Mouse (Mus musculus) forebrain, embryonic 14.5 days (tissue): ENCODE results near the gene Gm49601. TPM values are rescaled to one million over a fixed set of nuclear protein-coding genes. Genes with fewer than 3 reads are reported as not detected.
A peak's percentile ranks its signal among the peaks of the same experiment; 100 is the strongest.

ENCODE experiments used
- ATAC-seq: fragments of 200-750 bp; cut with Nextera tagmentation; 2 replicates; pipeline ENCODE4 v1.8.0; 2017; ENCODE audit warnings: mild to moderate bottlenecking, moderate library complexity
- DNase-seq: peaks from one replicate; pipeline ENCODE4 v3.0.0-alpha.2; 2015; ENCODE audit warnings: low spot score
- H3K27ac ChIP-seq: fragments of 300-500 bp; sonication (generic); 2 replicates; pipeline ENCODE4 v1.5.1; 2014; ENCODE audit warnings: low read depth, mild to moderate bottlenecking, control low read depth, low read length, moderate library complexity
- H3K27me3 ChIP-seq: fragments of 300-500 bp; sonication (generic); replicated peaks from 2 replicates; pipeline ENCODE4 v1.6.1; 2014; ENCODE audit warnings: low read length, control low read depth, mixed read lengths; ENCODE audit not compliant: control insufficient read depth, insufficient read depth
- H3K36me3 ChIP-seq: fragments of 300-500 bp; sonication (generic); 2 replicates; pipeline ENCODE4 v1.6.1; 2014; ENCODE audit warnings: low read length, control low read depth; ENCODE audit not compliant: control insufficient read depth, insufficient read depth
- H3K4me1 ChIP-seq: fragments of 300-500 bp; sonication (generic); 2 replicates; pipeline ENCODE4 v1.6.1; 2014; ENCODE audit warnings: antibody characterized with exemption, low read length, control low read depth; ENCODE audit not compliant: control insufficient read depth, insufficient read depth
- H3K4me2 ChIP-seq: fragments of 300-500 bp; sonication (generic); 2 replicates; pipeline ENCODE4 v1.6.1; 2014; ENCODE audit warnings: mild to moderate bottlenecking, control low read depth, low read length
- H3K4me3 ChIP-seq: fragments of 300-500 bp; sonication (generic); 2 replicates; pipeline ENCODE4 v1.5.1; 2014; ENCODE audit warnings: low read depth, low read length, control low read depth
- H3K9ac ChIP-seq: fragments of 300-500 bp; sonication (generic); 2 replicates; pipeline ENCODE4 v1.6.1; 2014; ENCODE audit warnings: mild to moderate bottlenecking, low read length, control low read depth, moderate library complexity
- H3K9me3 ChIP-seq: fragments of 300-500 bp; sonication (generic); replicated peaks from 2 replicates; pipeline ENCODE4 v1.6.1; 2016; ENCODE audit warnings: low read length, control low read depth, mixed read lengths; ENCODE audit not compliant: control insufficient read depth
- WGBS: fragments of 180-500 bp; shearing (Covaris S2); extraction: QIAGEN DNeasy Blood & Tissue Kit; methylation state at CpG from one replicate; pipeline ENCODE4 v1.1.7; 2014; 5-methylcytosine and 5-hydroxymethylcytosine counted together
- polyA plus RNA-seq: library from polyadenylated mRNA; unstranded; fragments of >200 nt; fragmentation: Nextera tagmentation; extraction: Ambion mirVana; gene quantifications from 2 replicates; pipeline ENCODE4 v1.2.1, GENCODE M21; 2014

Gm49601 gene
- polyA plus RNA-seq, 1 experiment from 2014 or later: 5.7 TPM

DNA sequence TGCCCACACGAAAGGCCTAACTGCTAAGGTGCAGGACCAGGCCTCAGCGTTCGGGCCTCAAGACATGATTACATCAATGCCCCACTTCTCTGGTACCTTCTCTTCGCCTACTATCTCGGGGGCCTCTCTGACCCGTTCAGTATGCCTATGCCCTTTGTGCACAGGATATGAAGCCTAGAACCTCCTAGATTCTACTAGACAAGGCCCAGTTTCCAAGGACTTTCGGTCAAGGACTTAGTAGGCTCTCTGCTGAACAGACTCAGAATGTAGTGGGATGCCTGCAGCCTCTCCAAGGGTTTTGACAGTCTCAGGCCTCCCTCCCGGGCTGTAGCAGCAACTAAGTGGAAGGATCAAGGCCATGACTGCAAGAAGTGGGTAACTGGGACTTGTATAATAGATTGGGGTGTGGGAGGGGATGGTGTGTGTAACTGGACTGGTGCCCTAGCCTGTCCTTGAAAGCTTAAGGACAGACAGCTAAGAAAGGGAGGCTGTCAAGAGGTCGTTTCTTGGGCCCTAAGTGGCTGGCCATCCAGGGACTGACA lies 37.1 kb downstream of the Gm49601 start:
- no peak overlapping the region for H3K27ac ChIP-seq
- no peak for ATAC-seq
- H3K36me3 ChIP-seq: no peaks in the 10 kb centered on the region
- no peaks in the 10 kb centered on the region for H3K9me3 ChIP-seq
- H3K27me3 ChIP-seq: peaks cover 89% of the 10 kb centered on the region
- H3K9ac ChIP-seq: no peak overlapping the region
- H3K4me1 ChIP-seq: peaks cover 6% of the 10 kb centered on the region
- H3K4me2 ChIP-seq: no peak overlapping the region
- WGBS: 5% methylated on average over 9 of the region's 9 CpGs
- no peak overlapping the region for H3K4me3 ChIP-seq
- DNase-seq: no peak

DNA sequence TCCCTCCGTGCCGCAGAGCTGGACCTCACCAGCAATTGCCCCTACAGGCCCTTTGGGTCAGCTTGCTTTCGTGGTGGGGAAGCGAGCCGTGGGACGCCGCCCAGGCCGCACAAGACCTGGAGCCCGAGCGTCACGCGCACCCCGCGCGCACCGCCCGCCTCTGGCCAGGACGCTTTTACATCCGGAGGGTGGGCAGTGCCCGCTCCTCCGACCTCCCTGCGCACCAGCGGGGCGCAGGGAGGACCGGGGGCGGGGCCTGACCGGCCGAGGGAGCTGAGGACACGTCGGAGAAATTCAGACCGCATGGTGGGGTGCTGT lies 37.5 kb downstream of the Gm49601 start:
- 3% methylated on average over 28 of the region's 31 CpGs for WGBS
- H3K4me3 ChIP-seq: no peak overlapping the region
- ATAC-seq: no peak
- no peaks in the 10 kb centered on the region for H3K36me3 ChIP-seq
- H3K27ac ChIP-seq: no peak overlapping the region
- H3K4me1 ChIP-seq: peaks cover 6% of the 10 kb centered on the region
- H3K9me3 ChIP-seq: no peaks in the 10 kb centered on the region
- H3K9ac ChIP-seq: no peak overlapping the region
- H3K27me3 ChIP-seq: peaks cover 93% of the 10 kb centered on the region
- DNase-seq: no peak
- no peak overlapping the region for H3K4me2 ChIP-seq

DNA sequence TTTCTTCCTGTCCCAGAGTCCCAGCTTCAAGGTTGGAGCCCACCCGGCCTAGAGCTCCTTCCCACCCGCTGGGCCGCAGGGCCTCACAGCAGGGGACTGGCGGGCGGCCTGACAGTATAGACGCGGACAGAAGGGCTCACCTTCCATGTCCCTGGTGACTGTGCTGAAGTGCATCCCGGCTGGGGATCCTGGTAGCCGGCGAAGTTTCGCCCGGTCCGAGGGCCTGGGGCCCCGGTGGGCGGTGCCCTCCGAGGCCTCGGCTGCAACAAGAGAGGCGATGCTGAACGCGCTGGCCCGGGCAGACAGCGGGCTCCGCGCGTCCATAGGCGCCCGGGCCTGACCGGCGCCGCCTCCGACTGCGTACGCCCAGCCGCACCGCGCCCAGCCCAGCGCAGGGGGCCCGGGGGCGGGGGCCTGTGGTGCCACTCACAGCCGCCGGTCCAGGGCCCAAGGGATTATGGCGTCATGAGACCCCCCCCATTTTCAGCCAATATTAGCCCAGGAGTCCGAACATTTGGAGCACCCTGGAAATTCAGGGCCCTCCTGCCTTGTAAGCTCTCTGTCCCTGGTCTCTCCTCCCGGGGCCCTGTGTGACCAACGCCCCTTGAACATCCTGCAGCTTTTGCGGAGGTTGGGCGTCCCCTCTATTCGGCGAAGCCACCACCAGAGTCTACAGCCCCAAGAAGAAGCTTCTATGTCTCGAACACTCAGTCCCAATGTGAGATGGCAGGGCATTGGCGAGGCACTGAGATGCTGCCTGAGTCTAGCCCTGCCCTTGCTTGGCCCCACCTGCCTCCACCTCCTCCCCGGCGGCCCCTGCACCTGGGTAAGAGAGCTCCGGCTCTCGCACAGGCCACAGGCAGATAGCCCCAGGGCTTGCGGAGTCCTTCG lies 38.1 kb downstream of the Gm49601 start:
- WGBS: under 1% methylated on average over 54 of the region's 57 CpGs
- ATAC-seq: no peak
- H3K27ac ChIP-seq: no peak overlapping the region

DNA sequence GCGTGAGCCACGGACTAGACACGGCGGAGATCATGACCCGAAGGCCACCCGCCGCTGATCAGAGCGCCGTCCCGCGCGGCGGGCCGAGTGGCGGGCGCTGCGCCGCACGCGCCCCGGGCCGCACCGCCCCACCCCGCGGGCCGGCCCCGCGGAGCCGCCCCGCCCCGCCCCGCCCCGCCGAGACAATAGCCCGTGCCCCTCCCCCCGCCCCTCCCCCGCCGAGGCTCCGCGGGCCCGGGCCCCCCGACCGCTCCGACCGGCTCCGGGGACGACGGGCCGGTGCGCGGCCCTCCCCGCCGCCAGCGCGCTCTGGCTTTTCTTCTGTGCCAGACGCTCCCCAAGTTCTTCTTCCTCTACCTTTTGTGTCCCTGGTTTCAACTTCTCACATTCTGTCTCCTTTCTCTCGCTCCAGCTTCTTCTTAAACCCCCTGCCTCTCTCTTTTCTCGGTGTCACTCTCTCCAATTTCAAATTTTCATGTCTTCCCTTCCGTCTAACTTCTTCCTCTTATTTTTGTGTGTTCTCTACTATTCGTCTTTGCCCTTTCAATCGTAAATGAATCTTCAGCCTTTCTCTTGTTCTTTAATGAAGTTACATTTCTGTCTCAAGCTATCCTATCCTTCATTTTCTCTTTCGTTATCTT lies 39.2 kb downstream of the Gm49601 start:
- 1% methylated on average over 17 of the region's 62 CpGs for WGBS
- Histone ChIP-seq H3K27ac (no peak overlapping the region), H3K4me3 (peak overlapping the region; percentile 30), H3K4me2 (peak overlapping the region; percentile 50), H3K27me3 (peaks cover 100% of the 10 kb centered on the region), H3K9me3 (no peaks in the 10 kb centered on the region), H3K36me3 (no peaks in the 10 kb centered on the region), H3K9ac (no peak overlapping the region), H3K4me1 (peaks cover 6% of the 10 kb centered on the region)
- ATAC-seq (no peak), DNase-seq (no peak)

More for the DNA sequence above, 38.1 kb downstream of the Gm49601 start:
- no peaks in the 10 kb centered on the region for H3K9me3 ChIP-seq
- peak overlapping the region; percentile 29 for H3K4me2 ChIP-seq
- H3K27me3 ChIP-seq: peaks cover 96% of the 10 kb centered on the region
- H3K9ac ChIP-seq: no peak overlapping the region
- H3K4me3 ChIP-seq: no peak overlapping the region
- H3K4me1 ChIP-seq: peaks cover 6% of the 10 kb centered on the region
- H3K36me3 ChIP-seq: no peaks in the 10 kb centered on the region
- no peak for DNase-seq

DNA sequence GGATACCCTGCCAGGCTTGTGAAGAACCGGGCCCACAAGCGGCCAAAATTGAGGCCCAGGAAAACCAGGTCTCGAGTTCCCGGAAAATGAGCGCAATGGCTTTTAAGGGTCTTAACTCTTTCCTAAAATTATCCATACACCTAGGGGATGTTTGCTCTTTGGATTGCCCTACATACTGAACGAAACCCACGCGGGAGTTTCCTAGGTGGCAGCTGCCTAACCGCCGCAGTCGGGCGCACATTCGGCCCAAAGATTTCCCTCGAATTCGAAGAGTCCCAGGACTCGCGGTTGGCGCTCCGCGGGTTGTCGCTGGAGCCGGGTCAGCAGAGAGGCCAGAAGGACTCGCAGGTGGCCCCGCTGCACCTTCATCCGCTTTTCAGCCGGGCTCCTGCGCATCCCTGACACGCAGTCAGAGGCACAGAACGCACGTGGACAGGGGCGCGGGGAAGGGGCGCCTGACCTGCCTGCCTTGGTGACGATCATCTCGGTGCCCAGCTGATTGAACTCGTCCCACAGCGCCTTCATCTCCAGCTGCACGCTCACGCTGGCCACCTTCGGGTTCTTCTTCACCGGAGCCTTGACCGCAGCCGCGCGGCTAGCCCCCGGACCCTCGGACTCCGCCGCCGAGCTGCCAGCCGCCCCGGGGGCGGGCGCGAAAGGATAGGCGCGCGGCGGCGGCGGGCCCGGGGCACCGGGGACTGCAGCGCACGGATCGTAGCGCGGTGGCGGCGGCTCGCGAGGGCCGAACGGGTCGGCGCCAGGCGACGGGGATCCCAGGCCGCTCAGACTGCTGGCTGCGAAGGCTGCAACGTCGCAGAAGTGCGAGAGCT lies 39.9 kb downstream of the Gm49601 start:
- no peak overlapping the region for H3K27ac ChIP-seq
- H3K27me3 ChIP-seq: peaks cover 100% of the 10 kb centered on the region
- WGBS: under 1% methylated on average over 83 of the region's 83 CpGs
- H3K4me2 ChIP-seq: peak overlapping the region; percentile 50
- DNase-seq (no peak), ATAC-seq (no peak)
- H3K4me1 ChIP-seq: peaks cover 6% of the 10 kb centered on the region
- H3K36me3 ChIP-seq: no peaks in the 10 kb centered on the region
- peak overlapping the region; percentile 30 for H3K4me3 ChIP-seq
- no peaks in the 10 kb centered on the region for H3K9me3 ChIP-seq
- peak overlapping the region; percentile 43 for H3K9ac ChIP-seq

DNA sequence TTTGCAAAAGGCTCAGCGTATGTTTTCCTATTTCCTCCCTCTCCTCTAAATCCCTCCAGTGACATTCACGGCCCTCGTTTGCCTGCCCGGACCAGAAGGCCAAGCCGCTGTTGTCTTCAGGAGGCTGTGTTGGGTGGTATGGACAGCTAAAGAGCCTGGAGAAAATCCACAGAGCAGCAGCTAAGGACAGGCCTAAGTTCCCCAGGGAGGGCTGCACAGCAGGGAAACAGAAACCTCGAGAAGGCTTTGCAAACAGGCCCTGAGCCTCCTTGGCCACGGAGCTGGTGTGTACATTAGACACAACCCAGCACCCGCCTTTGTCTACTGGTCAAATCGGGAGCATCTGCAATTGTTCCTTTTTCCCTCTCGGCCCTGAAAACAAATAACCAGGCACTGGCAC lies 40.6 kb downstream of the Gm49601 start:
- DNase-seq (no peak), ATAC-seq (no peak)
- Histone ChIP-seq H3K4me3 (peak overlapping the region; percentile 30; the same call in 1 of the 2 replicates), H3K4me1 (peaks cover 6% of the 10 kb centered on the region), H3K36me3 (no peaks in the 10 kb centered on the region), H3K9me3 (no peaks in the 10 kb centered on the region), H3K4me2 (no peak overlapping the region), H3K27ac (no peak overlapping the region), H3K27me3 (peaks cover 99% of the 10 kb centered on the region), H3K9ac (peak overlapping the region; percentile 8; the same call in 1 of the 2 replicates)
- WGBS: 5% methylated on average over 10 of the region's 10 CpGs

DNA sequence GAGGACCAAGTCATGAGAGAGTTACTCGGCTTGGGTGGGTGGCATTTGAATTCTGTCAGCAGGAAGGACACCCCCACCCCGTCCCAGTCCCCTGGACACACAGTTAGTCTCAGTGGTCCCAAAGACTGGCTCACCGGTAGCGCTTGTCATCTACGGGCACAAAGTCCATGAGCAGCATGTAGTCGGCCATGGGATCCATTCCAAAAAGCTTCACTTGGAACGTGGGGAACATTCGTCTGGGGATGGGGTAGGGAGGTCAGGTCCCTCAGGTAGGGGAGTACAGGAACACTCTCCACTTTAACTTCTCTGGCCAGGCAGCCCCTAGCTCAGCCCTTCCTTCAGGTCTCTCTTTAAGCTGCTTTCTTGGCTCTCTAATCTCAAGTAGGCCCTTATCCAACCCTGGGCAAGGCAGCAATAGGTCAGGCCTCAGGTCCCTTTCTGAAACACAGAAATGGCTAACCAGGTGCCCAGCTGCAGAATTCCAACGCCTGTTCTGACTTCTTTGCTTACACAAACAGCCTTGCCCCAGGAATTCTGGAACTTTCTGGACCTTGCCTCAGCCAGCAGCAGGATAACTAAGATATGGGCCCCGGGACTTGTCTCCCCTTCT lies 41.2 kb downstream of the Gm49601 start:
- Histone ChIP-seq H3K4me2 (no peak overlapping the region), H3K36me3 (no peaks in the 10 kb centered on the region), H3K9ac (no peak overlapping the region), H3K4me1 (peaks cover 2% of the 10 kb centered on the region), H3K27me3 (peaks cover 99% of the 10 kb centered on the region), H3K27ac (no peak overlapping the region), H3K4me3 (no peak overlapping the region), H3K9me3 (no peaks in the 10 kb centered on the region)
- no peak for ATAC-seq
- 6% methylated on average over 10 of the region's 10 CpGs for WGBS
- DNase-seq: no peak

DNA sequence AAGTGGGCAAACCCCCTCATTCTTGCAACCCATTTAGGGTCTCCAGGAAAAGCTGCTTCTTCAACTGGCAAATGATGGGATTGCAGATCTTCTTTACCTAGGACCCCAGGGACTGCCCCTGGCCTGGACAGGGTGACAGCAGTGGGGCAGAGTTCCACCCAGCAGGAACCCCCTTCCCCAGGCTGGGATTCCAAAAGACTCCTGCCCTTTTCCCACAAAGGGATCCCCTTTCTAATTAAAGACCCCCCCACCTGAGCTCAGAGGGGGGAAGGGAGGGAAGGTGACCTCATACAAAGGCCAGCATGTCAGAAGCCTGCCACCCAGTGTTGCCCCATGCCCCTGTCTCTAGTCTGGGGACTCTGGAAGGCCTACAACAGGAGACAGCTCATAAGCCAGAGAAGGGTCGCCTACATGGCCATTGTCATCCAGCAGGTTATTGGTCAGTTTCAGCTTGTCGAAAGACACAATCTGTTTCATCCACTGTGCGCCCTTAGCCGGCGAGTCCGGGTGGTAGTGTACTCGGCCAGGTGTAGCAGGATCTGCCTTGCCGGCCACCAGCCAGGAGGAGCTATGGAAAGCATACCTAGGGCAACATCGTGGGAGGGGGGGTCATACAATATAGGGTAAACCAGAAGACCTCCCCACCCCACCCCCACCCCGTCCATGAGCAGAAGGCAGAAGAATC lies 42.4 kb downstream of the Gm49601 start:
- no peak for DNase-seq
- ATAC-seq: no peak
- H3K9me3 ChIP-seq: no peaks in the 10 kb centered on the region
- H3K4me3 ChIP-seq: no peak overlapping the region
- no peak overlapping the region for H3K27ac ChIP-seq
- no peak overlapping the region for H3K4me2 ChIP-seq
- H3K9ac ChIP-seq: no peak overlapping the region
- H3K36me3 ChIP-seq: no peaks in the 10 kb centered on the region
- H3K4me1 ChIP-seq: peaks cover 2% of the 10 kb centered on the region
- 5% methylated on average over 10 of the region's 10 CpGs for WGBS
- peaks cover 96% of the 10 kb centered on the region for H3K27me3 ChIP-seq
